Mouse (Mus musculus): ENCODE results near the gene Thbd.

Thbd gene

DNA sequence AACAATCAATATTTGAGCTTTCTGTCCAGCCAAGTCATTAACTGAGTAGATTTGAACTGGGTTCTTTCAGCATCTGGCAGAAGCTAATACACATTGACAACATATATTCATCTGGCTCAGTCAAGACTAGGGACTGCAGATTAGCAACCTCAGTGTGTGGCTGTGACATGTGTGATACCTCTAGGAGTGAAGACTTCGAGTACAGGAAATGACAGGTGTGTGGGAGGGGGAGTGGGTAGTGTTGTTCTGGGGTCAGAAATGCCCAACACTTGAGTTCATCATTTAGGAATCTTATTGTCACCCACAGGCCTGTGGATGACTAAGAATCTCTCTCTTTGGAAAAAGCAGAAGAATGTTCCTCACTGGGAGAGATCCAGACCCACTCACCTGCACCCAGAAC is 13.1 kb upstream of the Thbd start:
- no peak for DNase-seq

DNA sequence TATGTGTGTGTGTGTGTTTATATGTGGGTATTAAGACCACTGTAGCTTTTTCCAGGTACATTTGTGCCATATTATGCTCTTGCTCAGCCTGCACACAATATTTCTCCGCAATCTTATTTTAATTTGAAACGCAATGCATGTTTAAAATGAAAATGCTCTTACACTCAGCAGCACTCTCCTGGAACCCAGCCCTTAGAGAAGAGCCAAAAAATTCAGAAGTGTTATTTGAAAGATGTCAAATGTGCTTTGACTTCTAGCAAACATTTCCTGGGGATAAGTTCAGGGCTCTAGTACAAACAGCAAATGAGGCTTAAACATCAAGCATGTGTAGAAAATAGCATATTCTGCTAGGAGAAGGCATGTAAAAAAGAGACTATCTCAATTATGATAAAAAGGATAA is 11.8 kb upstream of the Thbd start:
- DNase-seq: no peak

DNA sequence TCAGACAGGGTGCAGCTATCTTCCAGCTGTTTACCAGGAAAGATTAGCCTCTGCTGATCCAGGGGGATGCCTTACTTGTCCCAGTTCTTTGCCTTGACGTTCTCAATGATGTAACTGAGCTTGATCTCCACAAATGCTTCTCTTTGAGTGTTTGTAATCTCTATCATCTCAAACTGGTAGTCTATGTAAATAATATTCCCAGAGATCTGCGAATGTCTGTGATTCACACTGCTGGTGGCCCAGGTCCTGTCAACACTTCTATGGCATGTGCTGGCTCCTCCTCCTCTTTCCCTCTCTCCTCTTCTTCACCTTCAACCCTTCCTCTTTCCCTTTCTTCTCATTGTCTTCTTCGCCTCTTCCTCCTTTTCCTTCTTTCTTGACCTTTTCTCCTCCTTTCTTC is 11.2 kb upstream of the Thbd start:
- DNase-seq: no peak

DNA sequence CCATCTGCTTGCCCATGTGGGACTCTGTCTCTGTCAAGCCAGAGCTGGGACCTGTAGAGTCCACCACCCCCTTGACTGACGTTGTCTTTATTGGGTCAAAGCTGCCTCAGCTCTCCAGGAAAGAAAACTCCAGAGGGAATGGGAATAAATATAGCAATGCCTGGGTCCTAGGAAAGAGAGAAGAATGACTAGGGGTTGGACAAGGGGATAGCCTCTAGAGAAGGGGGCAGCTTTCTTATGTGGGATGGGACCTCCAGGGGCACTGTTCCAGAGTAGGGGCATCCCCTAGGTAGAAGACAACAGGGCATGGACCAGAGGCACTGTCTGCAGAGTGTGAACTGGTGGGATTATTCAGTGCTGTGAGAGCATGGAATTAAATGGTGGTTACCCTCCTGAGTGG is 1.8 kb upstream of the Thbd start:
- no peak for DNase-seq

DNA sequence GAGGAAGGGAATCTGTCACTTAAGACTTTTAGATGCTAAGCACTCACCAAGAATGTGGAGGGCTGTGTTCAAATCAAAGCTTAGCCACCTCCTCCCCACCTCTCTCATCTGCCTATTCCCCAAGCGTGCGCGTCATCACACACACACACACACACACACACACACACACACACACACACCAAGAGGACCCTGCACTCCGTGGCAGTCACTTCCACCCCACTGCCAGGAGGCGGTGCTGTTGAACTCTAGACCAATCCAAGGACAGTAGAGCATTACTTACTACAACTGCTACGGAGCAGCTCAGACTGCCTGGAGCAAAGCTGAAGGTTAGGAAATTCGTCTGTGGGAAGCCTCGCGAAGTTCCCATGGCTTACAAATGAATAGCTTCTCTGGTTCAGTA is 1.2 kb upstream of the Thbd start:
- peak; percentile 77 for DNase-seq

DNA sequence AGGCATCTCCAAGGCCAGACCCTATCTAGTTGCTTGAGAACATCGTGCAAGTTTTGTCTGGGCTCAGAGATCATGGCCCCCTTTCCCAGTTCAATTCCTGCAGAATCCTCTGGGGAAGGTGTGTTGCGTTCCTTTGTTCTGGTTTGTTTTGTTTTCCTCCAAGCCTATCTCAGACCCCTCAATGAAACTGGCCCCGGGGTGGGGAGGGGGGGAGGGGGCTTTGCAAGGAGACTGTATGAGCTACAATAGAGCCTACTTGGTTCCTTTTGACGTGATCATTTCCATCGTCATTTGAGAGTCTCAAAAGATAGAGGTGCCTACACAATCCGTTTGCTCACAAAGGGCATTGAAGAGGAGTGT is 753 bp upstream of the Thbd start:
- no peak for DNase-seq

DNA sequence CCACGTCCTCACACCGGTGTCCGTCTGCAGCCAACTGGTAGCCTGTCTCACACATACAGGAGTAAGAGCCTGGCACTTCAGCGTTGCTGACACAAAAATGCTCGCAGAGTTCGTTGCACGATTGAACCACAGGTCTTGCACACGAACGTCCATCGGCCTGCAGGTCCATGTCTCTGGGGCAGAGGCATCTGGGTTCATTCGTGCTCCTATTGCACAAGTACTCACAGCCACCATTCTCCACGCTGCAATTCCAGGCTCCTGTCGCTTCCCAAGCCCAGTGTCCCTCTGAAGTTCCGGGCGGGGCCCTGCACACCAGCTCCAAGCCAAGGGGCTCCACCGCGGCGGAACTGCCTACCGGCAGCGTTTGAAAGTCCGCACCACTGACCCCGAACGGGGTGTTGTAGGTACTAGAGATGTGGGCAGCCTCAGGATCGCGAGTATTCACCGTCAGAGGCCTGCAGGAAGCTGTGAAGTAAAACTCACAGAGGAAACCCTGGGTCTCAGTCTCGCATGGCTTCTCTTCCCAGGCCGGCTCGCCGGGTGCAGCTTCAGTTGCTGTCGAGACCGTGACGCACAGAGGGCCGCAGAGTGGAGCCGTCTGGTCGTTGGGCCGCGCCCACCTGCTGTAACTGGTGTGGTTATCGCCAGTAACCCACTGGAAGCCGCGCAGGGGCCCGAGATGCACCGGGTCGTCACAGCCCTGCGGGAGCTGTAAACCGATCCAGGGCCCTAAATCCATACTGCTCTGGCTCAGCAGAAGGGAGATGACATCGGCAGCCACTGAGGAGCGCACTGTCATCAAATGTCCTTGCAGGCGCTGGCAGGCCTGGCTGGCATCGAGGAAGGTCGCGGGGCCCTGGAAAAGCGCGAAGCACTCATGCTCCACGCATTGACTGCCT is 768 bp downstream of the Thbd start:
- peak; percentile 30 for DNase-seq

DNA sequence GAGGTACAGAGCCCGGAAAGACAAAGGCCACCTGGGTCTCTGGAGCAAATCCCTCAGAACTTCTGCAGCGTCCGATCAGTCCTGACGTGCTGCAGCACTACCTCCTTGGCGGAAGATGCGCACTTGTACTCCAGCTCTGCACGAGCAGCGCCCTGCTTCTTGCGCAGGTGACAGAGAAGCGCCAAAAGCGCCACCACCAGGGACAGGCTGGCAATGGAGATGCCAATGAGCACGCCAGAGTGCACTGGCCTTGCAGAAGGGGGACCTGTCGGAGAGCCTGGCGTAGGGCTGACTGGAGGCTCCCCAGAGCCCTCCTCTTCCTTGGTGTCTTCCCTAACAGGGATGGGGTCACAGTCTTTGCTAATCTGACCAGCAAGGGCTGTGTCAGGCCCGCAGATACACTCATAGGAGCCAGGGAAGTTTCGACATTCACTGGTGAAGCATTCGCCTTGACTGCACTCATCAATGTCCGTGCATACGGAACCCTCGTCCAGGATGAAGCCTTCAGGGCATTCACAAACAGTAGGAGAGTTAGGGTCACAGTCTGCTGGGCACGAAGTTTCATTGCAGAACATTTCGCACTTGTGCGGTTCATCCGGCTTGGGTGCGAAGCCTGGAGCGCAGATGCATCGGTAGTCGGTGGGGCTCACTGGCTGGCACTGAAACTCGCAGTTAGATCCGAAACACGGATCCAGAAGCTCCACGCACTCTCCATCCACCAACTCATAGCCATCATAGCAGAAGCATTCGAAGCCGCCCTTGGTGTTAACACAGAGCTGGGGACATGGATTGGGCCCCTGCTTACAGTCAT is 1.6 kb downstream of the Thbd start:
- DNase-seq: peak; percentile 25

DNA sequence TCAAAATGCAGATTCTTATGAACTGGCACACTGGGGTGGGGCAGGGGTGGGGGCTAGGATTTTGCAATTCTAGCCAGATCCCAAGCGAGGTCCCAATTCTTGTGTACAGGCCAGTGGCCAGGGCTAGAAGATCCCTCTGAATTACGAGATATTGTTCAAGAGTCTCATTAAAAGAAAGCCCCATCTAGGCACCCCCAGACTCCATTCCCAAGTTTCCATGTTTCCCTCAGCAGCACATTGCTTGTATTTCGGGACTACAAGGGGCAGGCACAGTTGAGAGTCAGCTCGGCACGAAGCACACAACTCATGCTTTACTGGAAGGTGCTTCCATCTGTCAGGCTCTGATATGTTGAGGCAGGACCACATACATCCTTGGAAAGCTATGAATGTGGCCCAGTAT is 3.1 kb downstream of the Thbd start:
- no peak for DNase-seq

DNA sequence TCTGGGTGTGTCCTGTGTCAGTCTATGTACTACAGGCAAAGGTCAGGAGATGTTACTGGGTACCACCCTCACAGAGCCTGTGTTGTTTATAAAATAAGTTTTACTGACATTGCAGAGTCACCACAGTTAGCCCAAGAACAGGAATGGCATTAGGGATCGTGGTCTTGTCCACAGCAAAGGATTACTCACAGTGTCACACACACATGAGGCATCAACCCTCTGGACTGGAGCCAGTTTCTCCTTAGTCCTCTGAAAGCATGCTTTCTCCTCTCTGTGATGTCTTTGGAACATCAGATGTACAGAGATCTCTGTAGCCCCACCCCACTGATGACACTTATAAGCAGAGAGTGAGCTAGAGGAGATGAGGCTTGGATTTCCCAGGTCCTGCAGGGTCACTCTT is 5.8 kb downstream of the Thbd start:
- no peak for DNase-seq

DNA sequence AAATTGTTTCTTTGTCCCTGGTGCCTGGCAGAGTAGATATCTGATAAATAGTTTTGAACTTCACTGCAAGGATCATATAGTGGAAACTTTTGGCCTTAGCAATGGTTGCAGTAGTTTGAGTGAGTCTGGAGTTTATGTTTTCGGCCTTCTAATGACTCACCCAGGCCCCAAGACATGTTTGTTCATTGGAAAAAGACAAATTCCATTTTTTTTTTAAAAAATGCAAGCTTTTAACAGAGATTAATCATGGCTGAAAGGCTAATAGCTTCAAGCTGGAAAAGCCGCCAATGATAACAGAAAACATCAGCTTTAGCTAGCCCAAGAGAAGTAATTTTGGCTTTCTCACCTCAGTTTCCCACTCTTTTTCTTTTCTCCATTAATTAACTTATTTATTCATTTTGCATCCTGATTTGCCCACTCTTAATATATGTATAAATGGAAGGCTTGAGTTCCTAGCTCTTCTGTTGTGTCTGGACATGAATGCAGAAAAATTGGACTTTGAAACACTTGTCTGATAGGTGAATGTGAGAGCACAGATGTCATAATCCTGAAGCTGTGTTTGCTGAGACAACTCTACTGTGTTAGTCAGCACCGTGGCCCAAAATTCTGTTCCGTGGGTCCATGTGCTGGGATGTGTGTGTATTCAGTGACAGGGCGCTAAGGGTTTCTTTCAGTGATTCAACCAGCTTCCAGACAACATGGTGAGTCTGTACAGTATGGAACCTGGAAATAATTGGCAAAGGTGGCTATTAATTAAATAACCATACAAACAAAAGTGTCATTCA is 8.9 kb downstream of the Thbd start:
- DNase-seq: no peak

DNA sequence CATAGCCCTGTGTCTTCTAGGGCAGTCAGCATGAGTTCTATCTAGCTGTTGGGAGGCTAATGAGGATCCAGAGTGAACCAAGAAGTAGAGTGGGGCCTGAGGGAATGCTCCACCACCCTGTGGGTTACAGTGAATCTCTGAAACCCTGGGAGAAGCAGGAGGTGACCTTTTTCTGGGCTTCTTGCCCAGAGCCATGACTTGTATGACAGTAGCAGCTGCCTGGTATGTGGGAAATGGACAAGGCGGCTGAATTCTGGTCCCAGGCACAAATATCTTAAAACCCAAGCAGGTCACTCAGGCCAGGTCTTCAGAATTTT is 10.2 kb downstream of the Thbd start:
- DNase-seq: peak; percentile 43

DNA sequence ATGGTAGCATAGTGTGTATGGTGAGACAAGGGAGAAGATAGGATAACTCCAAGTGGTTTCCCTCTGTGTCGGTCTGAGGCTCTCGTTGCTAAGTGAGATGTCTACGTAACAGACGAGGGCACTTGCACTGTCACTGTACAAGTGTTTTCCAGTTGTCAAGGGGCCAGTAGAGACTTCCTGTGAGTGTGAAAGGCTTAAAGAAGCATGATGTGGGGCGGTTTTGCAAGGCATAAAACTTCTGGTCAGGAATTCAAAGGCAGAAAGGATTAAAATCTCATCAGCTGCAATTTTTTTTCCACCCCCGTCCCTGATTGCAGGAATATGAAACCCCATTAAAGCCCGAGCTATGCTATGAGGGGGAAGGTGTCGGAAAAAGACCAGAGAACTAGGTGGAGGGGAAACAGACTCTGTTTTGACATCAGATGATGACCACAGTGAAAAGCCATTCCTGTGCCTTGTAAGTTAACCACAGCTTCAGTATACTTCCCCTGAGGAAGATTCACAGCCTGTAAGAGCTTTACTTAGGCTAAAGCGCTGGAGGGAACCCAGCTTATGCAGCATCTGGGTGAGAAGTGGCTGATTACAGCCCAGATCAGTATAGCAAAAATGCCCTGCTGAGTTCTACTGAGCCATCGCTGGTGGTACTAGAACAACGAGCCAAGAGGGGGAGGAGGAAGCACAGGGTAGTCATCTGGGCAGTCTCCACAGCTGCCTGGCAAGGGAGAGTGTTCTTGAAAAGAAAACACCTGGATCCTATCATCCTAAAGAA is 10.8 kb downstream of the Thbd start:
- no peak for DNase-seq

DNA sequence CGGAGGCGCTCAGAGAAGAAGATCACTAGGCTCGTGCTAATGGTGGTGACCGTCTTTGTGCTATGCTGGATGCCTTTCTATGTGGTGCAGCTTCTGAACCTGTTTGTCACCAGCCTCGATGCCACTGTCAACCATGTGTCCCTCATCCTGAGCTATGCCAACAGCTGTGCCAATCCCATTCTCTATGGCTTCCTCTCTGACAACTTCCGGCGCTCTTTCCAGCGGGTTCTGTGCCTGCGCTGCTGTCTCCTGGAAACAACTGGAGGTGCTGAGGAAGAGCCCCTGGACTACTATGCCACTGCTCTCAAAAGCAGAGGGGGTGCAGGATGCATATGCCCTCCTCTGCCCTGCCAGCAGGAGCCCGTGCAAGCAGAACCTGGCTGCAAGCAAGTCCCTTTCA is 11.8 kb downstream of the Thbd start:
- no peak for DNase-seq

DNA sequence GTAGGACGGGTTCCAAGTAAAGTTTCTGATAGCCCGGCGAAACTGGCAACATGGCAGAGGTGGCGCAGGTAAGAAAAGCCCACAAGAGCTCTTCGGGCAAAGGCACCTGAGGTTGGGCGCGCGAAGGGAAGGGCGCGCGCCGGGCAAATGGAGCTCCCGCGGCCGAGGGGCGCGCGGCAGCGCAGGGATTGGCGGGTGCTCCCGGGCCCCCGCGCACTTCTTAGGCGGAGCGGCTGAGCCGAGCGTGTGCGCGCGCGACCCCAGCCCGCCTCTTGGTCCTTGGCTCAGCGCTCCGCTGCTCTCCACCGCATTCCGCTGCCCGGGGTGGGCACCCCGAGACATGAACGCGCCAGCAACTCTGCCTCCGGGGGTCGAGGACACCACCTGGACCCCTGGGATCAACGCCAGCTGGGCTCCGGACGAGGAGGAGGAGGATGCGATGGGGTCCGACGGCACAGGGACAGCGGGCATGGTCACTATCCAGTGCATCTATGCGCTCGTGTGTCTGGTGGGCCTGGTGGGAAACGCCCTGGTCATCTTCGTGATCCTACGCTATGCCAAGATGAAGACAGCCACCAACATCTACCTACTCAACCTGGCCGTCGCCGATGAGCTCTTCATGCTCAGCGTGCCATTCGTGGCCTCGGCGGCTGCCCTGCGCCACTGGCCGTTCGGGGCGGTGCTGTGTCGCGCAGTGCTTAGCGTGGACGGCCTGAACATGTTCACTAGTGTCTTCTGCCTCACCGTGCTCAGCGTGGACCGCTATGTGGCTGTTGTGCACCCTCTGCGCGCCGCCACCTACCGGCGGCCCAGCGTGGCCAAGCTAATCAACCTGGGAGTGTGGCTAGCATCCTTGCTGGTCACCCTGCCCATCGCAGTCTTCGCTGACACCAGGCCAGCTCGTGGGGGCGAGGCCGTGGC is 12.6 kb downstream of the Thbd start, which contains the start of gene Sstr4:
Sstr4 (plus strand) TSS at position 214 of the 921 bp plus-strand sequence.
- no peak for DNase-seq

DNA sequence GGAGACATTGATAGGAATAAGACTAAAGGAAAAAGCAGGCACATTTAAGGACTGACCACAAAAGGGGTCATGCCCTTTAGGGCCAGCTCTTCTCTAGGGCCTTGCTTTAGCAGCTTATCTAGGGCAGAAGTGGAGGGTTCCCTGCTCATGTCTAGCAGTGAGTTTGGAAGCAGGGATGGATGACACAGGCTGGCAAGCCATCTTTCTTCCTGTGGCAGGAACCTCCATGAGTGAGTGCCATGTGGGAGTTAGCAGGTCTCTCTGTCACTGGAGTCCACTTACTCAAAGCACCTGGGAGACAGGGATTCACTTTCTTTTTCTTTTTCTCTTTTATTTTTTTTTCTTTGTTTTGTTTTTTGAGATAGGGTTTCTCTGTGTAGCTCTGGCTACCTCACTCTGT is 14.1 kb downstream of the Thbd start:
- no peak for DNase-seq

DNA sequence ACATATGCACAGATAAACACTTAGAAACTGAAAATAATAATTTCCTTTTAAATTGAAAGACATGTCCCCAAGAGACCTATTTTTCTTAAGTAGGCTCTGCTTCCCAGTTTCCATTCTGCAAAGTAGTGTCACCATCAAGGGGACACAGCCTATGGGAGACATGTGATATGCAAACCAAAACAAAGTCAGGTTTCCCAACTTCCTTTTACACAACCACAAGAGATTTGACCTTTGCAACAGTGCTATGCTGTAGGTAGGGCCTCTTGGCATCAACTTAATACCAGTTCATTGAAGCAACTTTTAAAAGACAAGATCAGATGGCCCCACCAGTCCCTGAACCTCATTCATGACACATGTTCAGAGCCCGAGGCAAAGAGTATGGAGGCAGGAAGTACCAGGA is 14.8 kb downstream of the Thbd start:
- DNase-seq: no peak

DNA sequence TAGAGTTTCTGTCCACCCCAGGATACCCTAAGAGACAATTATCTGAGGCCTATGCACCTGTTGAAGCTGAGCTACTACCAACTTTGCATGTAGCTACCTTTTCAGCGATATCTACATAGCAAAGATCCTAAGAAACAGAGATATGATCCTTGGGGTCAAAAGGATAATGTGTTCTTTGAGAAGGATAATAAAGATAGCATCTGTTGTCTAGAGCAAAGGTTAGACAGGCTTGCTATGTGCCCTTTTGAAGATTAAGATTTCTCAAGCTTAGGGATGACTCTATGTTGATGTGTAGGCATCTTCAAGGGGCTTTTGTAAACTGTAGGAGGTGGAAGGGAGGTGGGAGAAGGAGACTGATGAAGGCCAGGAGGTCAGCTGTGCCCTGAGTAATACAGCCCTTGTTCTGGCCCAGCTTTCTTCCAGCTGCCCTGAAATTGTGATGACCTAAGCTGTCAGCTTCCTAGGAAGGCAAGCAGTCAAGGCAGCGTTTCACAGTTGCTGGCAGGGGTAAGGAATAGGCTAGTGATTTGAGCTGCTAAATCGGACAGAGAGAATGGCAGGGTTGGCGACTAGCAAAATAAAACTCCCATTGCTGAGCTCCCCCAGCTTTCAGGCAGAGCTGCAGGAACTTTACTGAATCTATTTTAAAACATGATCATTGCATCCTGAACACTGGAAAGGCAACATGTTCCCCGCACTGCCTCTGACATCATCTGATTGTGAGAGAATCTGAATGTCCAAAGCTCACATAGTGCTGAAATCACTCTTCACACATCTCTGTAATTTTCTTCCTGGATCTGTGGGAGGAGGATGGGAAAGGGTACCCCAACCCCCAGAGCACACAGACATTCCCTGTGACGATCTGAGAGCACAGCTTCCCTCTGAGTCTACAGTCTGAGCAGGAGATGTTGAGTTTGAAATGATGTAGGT is 20.1 kb downstream of the Thbd start:
- no peak for DNase-seq

DNA sequence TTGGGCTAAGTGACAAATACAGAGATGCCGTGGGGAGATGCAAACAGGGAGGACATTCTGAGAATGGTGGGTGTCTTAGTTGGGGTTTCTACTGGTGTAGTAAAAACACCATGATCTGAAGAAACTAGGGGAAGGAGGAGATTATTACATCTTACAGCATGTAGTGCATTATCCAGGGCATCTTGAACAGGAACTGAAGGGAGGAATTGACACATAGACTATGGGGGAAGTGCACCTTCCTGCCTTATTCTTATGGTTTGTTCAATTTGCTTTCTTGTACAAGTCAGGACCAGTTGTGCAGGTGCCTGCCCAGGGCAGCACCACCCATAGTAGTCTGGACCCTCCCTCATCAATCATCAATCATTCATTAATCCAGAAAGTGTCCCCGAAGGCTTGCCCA is 21.1 kb downstream of the Thbd start:
- no peak for DNase-seq

DNA sequence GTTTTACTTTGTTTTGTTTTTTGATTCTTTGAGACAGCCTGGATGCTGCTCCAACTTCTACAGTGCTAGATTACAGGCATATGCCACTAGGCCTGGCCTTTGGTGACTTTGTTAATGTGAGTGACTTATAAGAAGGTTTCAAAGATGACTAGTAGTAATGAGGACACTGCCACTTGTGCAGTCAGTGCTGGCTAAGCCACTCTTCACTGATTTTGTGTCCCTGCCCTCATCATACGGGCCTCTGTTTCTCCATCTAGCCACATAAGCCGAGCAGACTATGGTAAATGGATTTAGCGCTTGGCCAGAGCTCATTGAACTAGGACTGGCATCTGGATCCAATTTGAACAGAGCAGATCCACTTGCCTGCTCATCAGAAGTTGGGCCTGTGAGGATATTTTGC is 21.5 kb downstream of the Thbd start:
- DNase-seq: no peak

DNA sequence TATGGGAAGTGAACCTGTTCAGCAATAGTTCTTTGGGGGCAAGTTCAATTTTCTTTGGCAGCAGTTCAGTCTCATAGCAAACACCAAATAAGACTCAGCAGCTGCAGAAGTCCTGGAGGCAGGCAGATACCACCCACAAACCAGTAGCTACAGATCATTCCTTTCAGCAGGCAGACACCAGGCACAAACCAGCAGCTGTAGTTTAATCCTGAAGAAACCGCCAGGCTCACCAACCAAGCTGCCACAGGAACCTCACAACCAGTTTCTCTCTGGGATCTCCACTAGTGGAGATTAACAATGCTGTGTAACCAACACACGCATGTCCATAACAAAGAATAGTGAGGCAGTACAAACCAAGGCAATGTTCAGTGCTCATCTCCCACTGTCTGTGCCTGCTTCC is 26.9 kb downstream of the Thbd start:
- DNase-seq: no peak

All from kidney, adult 11 months (tissue).